Mouse (Mus musculus) hindbrain, postnatal 0 days (tissue): ENCODE measurements at regions not wholly inside any gene's neighbourhood (a gene's known extent, or its start where the extent isn't known, plus 50 kb on each side); places are given as distances from the start of the nearest gene placed in this dataset.

Source experiments
- ATAC-seq: fragments of 200-750 bp; cut with Nextera tagmentation; 2 replicates; pipeline ENCODE4 v1.8.0; 2017; ENCODE audit warnings: mild to moderate bottlenecking, moderate TSS enrichment, moderate library complexity
- DNase-seq: peaks from one replicate; pipeline ENCODE4 v3.0.0-alpha.2; 2015; ENCODE audit warnings: low spot score
- H3K27ac ChIP-seq: fragments of 300-500 bp; sonication (generic); 2 replicates; pipeline ENCODE4 v1.5.1; 2014; ENCODE audit warnings: mild to moderate bottlenecking
- H3K27me3 ChIP-seq: fragments of 300-500 bp; sonication (generic); 2 replicates; pipeline ENCODE4 v1.6.1; 2014; ENCODE audit warnings: low read length, mixed read lengths; ENCODE audit not compliant: insufficient read depth
- H3K36me3 ChIP-seq: fragments of 300-500 bp; sonication (generic); 2 replicates; pipeline ENCODE4 v1.6.1; 2014; ENCODE audit warnings: low read length, mixed read lengths; ENCODE audit not compliant: insufficient read depth
- H3K4me1 ChIP-seq: fragments of 300-500 bp; sonication (generic); 2 replicates; pipeline ENCODE4 v1.6.1; 2014; ENCODE audit warnings: antibody characterized with exemption, low read length, mixed read lengths; ENCODE audit not compliant: insufficient read depth
- H3K4me2 ChIP-seq: fragments of 300-500 bp; sonication (generic); 2 replicates; pipeline ENCODE4 v1.6.1; 2014; ENCODE audit warnings: low read depth, mild to moderate bottlenecking, low read length, moderate library complexity, mixed read lengths
- H3K4me3 ChIP-seq: fragments of 300-500 bp; sonication (generic); 2 replicates; pipeline ENCODE4 v1.5.1; 2014; ENCODE audit warnings: low read length
- H3K9ac ChIP-seq: fragments of 300-500 bp; sonication (generic); replicated peaks from 2 replicates; pipeline ENCODE4 v1.6.1; 2014; ENCODE audit warnings: mild to moderate bottlenecking, low read length, moderate library complexity, mixed read lengths
- H3K9me3 ChIP-seq: fragments of 300-500 bp; sonication (generic); 2 replicates; pipeline ENCODE4 v1.6.1; 2016; ENCODE audit warnings: low read length, mixed read lengths
- CTCF ChIP-seq: IDR thresholded peaks from 2 replicates; pipeline ENCODE4 v1.5.1; 2016; ENCODE audit warnings: antibody characterized with exemption, control low read depth, low read depth
- WGBS: fragments of 180-500 bp; shearing (Covaris S2); extraction: QIAGEN DNeasy Blood & Tissue Kit; methylation state at CpG from one replicate; pipeline ENCODE4 v1.1.7; 2014; 5-methylcytosine and 5-hydroxymethylcytosine counted together

DNA sequence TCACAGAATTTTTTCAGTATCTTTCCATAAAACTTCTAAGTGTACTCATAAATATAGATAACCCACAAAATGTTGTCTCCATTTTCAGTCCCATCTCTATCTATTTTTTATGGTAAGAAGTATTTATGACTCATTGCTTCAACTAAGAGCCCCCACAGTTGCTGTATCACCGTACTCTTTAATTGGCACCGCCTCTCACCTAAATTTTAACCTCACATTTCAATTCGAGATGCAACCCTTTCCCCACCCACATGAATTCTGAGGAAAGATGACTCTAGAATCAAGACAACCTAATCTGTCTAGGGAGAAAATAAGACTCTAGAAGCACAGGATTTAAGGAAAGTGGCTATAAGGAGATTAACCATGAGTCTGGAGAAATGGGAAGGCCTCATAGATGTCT lies 223.7 kb upstream of the Isl1 start:
- 89% methylated on average over 3 of the region's 3 CpGs for WGBS
- ATAC-seq: no peak
- Histone ChIP-seq H3K36me3 (no peaks in the 10 kb centered on the region), H3K4me1 (no peaks in the 10 kb centered on the region), H3K27ac (no peak overlapping the region), H3K4me2 (no peak overlapping the region), H3K9me3 (no peaks in the 10 kb centered on the region), H3K4me3 (no peak overlapping the region), H3K27me3 (no peaks in the 10 kb centered on the region), H3K9ac (no peak overlapping the region)
- DNase-seq: no peak
- no peak for TF ChIP-seq CTCF

DNA sequence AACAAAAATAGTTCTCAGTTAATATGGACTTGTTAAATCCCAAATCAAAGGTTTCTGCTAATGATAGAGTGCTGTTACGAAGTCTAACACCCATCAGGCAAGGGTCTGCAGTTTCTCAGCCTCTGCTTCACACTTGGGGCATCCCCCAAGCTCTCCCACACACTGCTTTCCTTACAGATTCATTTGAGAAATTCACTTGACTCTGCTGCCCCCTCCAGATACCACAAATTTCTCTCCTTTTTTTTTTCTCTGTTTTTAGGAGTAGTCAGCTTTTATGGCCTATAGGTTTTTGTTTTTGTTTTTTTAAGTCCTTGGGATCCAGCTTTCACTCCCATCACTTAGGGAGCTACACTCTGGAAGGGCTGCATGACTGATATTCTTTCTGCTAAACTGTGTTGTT lies 218.8 kb upstream of the Isl1 start:
- ATAC-seq (no peak), DNase-seq (no peak)
- Histone ChIP-seq H3K36me3 (no peaks in the 10 kb centered on the region), H3K27me3 (no peaks in the 10 kb centered on the region), H3K4me1 (no peaks in the 10 kb centered on the region), H3K4me2 (no peak overlapping the region), H3K9me3 (no peaks in the 10 kb centered on the region), H3K27ac (no peak overlapping the region), H3K9ac (no peak overlapping the region), H3K4me3 (no peak overlapping the region)
- WGBS: 85% methylated on average over 1 of the region's 1 CpGs
- TF ChIP-seq CTCF: no peak

DNA sequence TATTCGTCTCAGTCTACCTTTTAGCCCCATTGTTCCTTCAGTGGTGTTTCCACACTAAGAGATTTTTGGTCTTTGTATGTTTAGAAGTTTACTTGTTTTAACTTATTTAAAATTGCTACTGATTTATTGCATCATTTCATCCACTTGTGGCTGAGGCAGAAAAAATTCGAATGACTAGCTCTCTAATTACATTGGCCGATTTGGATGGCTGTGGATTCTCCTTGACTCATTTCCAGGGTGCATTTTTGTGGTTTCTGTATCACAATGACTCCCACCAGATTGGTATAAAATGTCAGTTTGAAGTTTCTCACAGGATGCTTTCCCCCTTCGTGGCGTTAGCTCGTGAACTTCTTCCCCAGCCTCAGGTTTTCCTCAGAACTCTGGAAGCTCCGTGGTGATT lies 217.5 kb upstream of the Isl1 start:
- Histone ChIP-seq H3K27ac (no peak overlapping the region), H3K4me1 (no peaks in the 10 kb centered on the region), H3K27me3 (no peaks in the 10 kb centered on the region), H3K9ac (no peak overlapping the region), H3K36me3 (no peaks in the 10 kb centered on the region), H3K4me2 (no peak overlapping the region), H3K4me3 (no peak overlapping the region), H3K9me3 (no peaks in the 10 kb centered on the region)
- DNase-seq (no peak), ATAC-seq (no peak)
- TF ChIP-seq CTCF: no peak
- WGBS: 67% methylated on average over 7 of the region's 7 CpGs

DNA sequence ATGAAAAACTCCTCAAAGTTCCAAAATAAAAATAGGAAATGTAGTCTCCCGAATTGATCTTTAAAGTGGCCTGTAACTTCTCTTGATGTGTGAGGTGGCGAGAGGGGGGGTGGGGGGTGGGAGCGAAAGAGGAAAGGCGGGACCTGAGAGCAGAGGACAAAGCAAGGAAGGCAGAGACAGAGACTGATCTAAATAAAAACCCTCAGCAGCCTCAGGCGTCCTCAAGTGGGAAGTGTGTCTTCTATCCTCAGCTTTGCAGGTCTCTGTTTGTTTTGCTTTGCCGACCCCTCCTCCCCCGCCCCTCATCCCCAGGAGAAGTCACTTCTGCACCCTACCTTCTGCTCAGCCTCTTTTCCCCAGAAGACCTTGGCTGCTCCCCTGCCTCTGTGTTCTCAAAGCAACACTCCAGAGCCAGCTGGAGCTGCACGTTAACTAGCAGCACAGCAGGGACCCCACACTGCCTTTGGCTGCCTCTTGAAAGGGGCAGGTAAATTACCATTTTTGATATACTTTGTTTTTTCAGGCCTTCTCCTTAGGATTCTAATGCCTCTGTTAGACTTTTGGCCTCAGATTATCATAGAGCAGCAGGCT lies 214.3 kb upstream of the Isl1 start:
- TF ChIP-seq CTCF: no peak
- H3K9ac ChIP-seq: no peak overlapping the region
- H3K27ac ChIP-seq: no peak overlapping the region
- H3K4me3 ChIP-seq: no peak overlapping the region
- H3K27me3 ChIP-seq: no peaks in the 10 kb centered on the region
- no peaks in the 10 kb centered on the region for H3K9me3 ChIP-seq
- H3K36me3 ChIP-seq: no peaks in the 10 kb centered on the region
- ATAC-seq (0 out of 2 replicates have a peak, but pooled peaks have one; percentile 35), DNase-seq (peak; percentile 8)
- no peaks in the 10 kb centered on the region for H3K4me1 ChIP-seq
- H3K4me2 ChIP-seq: no peak overlapping the region
- 8% methylated on average over 8 of the region's 8 CpGs for WGBS

DNA sequence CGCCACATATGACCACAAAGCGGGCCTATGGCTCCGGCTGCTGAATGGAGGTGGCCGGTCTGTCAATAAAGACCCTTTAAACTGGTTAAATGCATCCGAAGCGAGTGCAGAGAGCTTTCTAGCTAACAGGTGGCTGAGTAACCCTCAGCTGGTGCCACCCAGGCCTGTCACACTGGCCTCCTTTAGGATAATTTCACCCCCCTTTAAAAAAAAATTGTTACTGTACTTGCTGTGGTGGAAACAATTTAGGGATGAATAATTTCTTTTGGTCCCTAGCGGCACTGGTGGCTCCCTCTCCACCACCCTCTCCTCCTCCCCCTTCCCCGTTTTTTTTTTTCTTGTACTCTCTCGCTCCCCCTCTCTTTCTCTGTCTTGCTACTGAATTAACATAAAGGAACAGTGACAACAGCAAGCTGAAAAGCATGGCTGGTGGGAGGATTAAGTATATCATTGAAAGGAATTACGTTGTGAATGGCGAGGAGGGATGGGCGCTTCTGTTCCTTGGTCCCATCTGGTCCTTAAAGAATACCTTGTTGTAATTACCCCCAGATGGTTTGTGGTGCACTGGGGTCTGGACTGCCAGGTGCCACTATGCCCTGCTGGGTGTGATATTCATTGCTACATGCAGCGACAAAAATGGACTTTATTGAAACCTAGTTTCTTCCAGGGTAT lies 205.3 kb upstream of the Isl1 start:
- no peaks in the 10 kb centered on the region for H3K36me3 ChIP-seq

DNA sequence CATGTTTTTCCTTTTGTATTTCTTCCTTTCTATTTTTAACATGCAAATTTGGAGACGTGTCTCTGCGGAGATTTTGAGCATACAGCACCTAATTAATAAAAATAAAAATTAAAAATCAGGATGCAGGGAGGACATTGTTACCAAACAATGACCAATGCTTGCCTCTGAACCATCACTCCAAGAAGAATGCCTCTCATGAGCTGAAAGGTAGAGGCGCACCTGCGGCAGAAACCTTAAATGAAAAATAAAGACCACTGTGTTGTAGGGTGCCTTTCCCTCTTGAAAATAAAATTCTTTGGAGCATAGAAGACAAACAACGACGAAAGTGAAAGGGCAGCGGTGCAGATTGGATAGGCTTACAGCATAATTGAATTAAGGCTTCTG lies 204.8 kb upstream of the Isl1 start:
- no peaks in the 10 kb centered on the region for H3K9me3 ChIP-seq
- no peak for ATAC-seq
- peak overlapping the region; percentile 52 for H3K4me2 ChIP-seq
- H3K4me1 ChIP-seq: no peaks in the 10 kb centered on the region
- WGBS: 36% methylated on average over 7 of the region's 7 CpGs
- peak overlapping the region; percentile 26 for H3K4me3 ChIP-seq
- H3K36me3 ChIP-seq: no peaks in the 10 kb centered on the region
- H3K27ac ChIP-seq: no peak overlapping the region
- no peak overlapping the region for H3K9ac ChIP-seq
- no peak for DNase-seq
- H3K27me3 ChIP-seq: no peaks in the 10 kb centered on the region
- TF ChIP-seq CTCF: no peak

More for the DNA sequence above, 205.3 kb upstream of the Isl1 start:
- H3K9ac ChIP-seq: no peak overlapping the region
- peak; percentile 23 for DNase-seq
- peak overlapping the region; percentile 26 for H3K4me3 ChIP-seq
- no peaks in the 10 kb centered on the region for H3K27me3 ChIP-seq
- no peaks in the 10 kb centered on the region for H3K4me1 ChIP-seq
- peak; percentile 78 for ATAC-seq
- peak overlapping the region; percentile 52 for H3K4me2 ChIP-seq
- H3K9me3 ChIP-seq: no peaks in the 10 kb centered on the region
- WGBS: 8% methylated on average over 13 of the region's 13 CpGs
- H3K27ac ChIP-seq: no peak overlapping the region
- no peak for TF ChIP-seq CTCF

DNA sequence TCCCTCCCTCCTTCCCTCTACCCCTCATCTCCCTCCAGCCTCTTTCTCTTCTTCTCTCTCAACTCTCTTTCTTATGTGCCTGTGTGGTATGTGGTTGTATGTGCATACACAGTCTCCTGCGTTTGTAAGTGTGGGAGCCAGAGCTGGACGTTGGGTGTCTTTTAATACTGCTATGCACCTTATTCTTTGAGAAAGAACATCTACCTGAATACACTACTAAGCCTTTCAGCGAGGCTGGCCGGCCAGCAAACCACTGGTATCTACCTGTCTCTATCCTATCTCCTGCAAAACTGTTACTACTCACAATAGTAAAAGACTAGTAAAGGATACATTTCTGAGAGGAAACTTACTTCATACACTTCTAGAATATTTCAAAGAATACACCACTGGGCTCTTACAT lies 202.9 kb upstream of the Isl1 start:
- H3K36me3 ChIP-seq: no peaks in the 10 kb centered on the region
- no peak overlapping the region for H3K9ac ChIP-seq
- DNase-seq (no peak), ATAC-seq (no peak)
- H3K4me3 ChIP-seq: no peak overlapping the region
- H3K4me1 ChIP-seq: no peaks in the 10 kb centered on the region
- no peak overlapping the region for H3K27ac ChIP-seq
- H3K27me3 ChIP-seq: no peaks in the 10 kb centered on the region
- H3K4me2 ChIP-seq: no peak overlapping the region
- WGBS: 81% methylated on average over 4 of the region's 4 CpGs
- TF ChIP-seq CTCF: no peak
- no peaks in the 10 kb centered on the region for H3K9me3 ChIP-seq
